Mouse (Mus musculus) T-helper 17 cell (primary cell): ENCODE measurements around the gene Htr1f.
"Not testable (repeated sequence)": the region's sequence is repeated elsewhere in the genome, so short reads cannot be mapped to it uniquely, and the experiment has no call there.

Experiments used
- in situ Hi-C, 2 experiments: fragments of 300-600 bp; cut with MboI, MseI; formaldehyde crosslinking; loops; 1 replicate in 1 of 2; 2 replicates in 1 of 2; pipeline ENCODE4 v1.15.1; 2025; ENCODE audit warnings: high pct_unique_total_duplicates in 2 of 2

Htr1f gene

DNA sequence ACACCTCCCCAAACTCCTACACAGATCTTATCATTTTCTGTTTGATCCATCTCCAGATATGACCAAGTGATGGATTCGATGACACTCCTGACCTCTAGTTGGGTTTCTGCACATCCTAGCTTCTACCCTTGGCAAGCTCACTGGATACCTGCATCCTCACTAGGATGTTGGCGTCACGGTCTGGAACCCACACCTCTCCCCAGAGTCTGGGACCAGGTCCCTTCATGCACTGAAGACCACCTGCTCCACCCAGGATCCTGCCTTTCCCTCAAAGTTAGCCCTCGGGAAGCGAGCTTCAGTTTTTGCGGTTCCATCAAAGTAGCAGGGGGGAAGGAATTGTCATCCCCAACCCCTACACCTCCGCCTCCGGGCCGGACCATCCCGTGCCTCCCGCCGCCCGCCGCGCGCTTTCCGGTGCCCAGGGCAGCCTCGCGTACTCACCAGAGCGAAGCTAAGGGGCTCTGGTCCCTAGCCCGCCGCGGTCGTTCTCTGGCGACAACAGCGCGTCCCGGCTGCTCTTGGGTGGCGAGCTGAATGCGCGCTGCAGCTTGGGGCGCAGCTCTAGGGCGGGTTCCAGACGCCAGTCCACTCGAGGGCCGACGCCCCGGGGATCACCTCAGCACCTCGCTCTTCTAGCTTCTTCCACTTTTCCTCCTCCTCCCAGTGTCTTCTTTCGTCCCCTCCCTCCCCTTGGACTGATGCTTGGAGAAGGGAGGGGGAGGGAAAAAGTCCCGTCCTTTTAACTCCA, at the start of gene Htr1f:
Gene Htr1f (minus strand): TSS at position 671 of the 748 bp plus-strand sequence.
- in situ Hi-C loops, result no loop called here

DNA sequence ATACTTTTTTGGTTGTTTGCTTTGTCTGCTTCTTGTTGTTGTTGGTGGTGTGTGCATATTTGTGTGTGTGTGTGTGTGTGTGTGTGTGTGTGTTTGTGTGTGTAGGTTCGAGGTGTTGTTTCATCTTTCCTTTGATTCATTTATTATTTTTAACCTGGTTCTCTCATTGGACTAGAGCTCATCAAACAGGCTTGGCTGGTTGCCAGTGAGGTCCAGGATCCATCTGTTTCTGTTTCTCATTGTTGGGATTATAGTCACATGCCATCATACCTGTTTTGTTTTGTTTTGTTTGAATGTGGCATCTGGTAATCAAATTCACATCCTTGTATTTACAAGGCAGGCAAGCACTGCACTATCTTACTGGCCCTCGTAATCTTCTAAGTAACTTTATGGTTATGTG, 34.1 kb upstream of the Htr1f start:
- in situ Hi-C loops, result no loop called here

- in situ Hi-C loops, result no loop called here
These were observed 23.7 kb upstream of the Htr1f start for GRCm38 (mm10) chr16:65129391-65129790.

DNA sequence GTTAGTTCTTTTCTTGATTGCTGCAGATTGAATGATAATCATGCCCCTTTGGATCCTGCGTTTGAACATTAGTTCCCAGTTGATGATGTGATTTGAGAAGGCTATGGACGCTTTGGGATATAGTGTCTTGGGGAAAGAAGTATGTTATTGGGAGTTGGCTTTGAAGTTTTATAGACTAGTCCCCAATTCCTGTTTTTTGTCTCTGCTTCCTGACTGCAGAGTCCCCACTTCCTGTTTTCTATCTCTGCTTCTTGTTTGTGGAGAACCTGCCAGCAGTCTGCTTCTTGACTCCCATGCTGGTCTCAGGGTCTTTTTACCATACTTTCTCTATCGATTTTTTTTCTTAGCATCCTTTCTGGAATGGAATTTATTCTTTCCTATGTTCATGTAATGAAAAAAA, 22.2 kb upstream of the Htr1f start:
- in situ Hi-C loops, result no loop called here

DNA sequence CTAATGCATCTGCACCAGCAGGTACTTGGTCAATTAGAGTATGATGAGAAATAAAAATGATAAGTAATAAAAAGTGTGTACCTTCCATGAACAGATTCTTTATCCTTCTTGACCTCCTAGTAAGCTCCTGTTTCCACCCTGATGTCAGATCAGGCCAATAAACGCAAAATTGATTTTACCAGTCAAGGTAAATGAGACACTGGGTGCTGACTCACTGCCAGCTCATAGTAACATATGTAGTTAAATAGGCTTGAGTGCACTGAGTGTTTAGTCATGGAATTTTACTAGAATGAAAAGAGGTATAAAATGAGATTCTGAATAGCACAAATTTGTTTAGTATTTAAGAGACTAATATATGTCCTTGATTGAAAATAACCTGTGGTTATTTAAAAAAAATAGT, 6.6 kb upstream of the Htr1f start:
- in situ Hi-C loops, result no loop called here

DNA sequence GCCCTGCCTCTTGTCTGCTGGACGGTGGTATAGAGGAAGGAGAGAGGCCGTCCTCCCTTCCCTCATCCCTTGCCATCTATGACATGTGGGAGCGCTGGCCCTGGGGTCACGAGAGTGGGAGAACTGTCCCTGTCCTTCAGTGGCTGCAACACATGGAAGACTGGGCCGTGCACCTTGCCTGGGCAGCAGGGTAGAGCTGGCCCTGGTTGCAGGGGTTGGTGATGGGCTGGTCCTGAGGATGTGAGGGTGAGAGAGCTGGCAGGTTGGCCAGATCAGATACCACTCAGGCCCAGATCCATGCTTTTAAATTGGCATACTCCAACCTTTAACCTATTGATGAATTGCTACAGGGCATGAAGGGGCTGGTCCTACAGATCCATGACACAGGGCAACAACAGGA, 12.1 kb downstream of the Htr1f start:
- in situ Hi-C loops, result loop anchor here in 1 of 2 experiments (10.0 kb wide), 1 partner anchor 109 kb away; no protein-coding TSS in a partner anchor

DNA sequence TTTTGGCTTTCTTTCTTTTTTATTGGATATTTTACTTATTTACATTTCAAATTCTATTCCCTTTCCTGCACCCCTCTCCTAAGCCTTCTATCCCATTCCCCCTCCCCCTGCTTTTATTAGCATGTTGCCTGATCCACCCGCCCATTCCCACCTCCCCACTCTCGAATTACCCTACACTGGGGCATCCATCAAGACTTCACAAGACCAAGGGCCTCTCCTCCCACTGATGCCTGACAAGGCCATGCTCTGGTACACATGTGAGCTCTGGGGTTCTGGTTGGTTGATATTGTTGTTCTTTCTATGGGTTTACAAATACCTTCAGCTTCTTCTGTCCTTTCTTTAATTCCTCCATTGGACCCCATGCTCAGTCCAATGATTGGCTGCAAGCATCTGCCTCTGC, 22.2 kb downstream of the Htr1f start:
- in situ Hi-C loops, result no loop called here

DNA sequence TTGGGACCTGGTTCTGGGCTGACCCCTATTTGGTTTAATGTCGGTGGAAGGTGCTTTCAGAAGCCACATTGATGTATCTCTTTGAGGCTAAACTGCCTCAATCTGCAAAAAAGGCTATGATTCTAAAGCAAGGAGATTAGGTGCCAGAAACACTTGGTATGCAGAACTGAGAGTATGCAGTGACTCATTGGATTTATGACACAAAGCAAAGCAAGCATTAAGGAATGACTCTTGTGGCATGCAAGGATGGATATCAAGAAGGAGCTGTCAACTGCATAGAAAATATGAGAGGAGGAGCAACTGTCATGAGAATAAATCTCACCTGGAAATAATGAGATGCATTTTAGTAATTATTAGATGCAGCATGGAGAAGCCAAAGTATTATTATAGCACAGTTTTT, 35.8 kb downstream of the Htr1f start:
- in situ Hi-C loops, result no loop called here

DNA sequence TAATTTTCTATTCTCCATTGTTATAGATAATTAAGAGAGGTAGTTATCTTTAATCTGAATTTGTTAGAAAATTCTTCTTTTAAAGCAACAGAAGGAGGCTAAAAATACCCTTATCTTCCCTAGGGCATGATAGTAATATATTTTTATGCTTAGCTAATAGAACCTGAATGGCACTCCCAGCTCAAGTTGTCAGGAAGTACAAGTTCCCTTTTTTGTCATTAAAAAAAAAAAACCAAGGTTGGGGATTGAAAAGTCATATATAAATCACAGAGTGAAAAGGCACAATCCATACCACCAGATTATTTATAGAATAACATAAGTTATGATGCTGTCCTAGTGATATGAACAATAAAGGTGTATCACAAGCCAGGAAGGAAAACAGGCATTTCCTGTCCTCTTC, 39.4 kb downstream of the Htr1f start:
- in situ Hi-C loops, result no loop called here

- in situ Hi-C loops, result not testable (repeated sequence)
These were observed 67.8 kb downstream of the Htr1f start for GRCm38 (mm10) chr16:65037660-65038425.

GRCm38 (mm10) chr16:65029675-65030074, 76.0 kb downstream of the Htr1f start:
- in situ Hi-C loops, result loop anchor here in 1 of 2 experiments (5.0 kb wide), 1 partner anchor 57 kb away; no protein-coding TSS in a partner anchor

- in situ Hi-C loops, result no loop called here
These were observed 83.3 kb downstream of the Htr1f start for GRCm38 (mm10) chr16:65022364-65022763.

- in situ Hi-C loops, result no loop called here
These were observed 86.9 kb downstream of the Htr1f start for GRCm38 (mm10) chr16:65018710-65019109.

DNA sequence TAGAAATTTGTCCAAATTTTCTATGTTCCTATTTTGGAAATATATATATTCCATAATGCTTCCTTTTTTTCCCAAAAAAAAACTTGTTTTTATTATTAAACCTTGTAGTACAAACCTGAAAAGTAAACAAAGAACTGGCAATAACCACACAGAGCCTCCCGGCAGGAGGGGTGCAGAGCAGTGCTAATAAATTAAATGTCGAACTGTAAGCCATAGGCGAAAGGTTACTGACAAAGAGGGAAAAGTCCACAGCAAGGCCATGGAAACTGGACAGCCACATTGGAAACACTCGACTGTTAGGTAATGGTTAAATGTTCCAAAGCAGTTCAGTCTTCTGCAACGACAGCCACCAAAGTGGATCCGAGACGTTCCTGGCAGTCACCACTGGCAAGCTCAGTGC, 87.5 kb downstream of the Htr1f start:
- in situ Hi-C loops, result no loop called here

DNA sequence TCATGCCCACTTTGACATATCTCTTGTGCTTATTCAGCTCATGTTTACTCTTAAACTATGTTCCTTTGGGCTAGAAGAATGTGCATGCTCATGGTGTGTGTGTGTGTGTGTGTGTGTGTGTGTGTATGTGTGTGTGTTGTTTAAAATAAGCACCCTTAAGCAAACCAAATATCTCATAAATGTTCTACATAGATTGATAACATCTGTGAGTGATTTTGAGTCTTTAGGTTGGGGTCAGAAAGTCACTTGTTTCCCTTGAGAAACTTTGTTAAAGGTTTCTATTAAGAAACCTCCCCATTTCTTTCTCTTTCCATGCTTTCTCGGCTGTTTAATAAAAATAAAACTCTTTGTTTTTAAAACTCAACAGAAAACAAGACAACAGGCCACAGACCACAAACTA, 88.1 kb downstream of the Htr1f start:
- in situ Hi-C loops, result no loop called here

GRCm38 (mm10) chr16:65015241-65015640, 90.4 kb downstream of the Htr1f start:
- in situ Hi-C loops, result no loop called here

GRCm38 (mm10) chr16:65001993-65002821, 103.4 kb downstream of the Htr1f start:
- in situ Hi-C loops, result no loop called here

GRCm38 (mm10) chr16:64989279-64989800, 116.3 kb downstream of the Htr1f start:
- in situ Hi-C loops, result loop anchor here in 1 of 2 experiments (10.0 kb wide), 1 partner anchor 105 kb away; no protein-coding TSS in a partner anchor

GRCm38 (mm10) chr16:64987564-64987963, 118.1 kb downstream of the Htr1f start:
- in situ Hi-C loops, result loop anchor here in 1 of 2 experiments (10.0 kb wide), 1 partner anchor 107 kb away; no protein-coding TSS in a partner anchor

DNA sequence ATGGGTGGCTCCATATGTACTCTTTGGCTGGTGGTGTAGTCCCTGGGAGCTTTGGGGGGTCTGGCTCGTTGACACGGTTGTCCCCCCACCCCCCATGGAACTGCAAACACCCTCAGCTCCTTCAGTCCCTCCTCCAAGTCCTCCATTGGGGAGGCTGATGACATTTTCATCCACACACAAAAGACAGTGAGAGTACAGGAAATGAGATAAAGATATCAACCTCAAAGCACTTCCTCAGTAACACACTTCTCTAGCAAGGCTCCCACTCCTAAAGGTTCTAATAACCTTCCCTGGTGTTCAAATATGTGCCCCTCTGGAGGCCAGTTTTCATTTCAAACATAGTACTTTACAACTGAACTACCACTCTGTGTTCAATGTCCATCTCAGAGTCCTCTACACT, 118.6 kb downstream of the Htr1f start:
- in situ Hi-C loops, result loop anchor here in 1 of 2 experiments (10.0 kb wide), 1 partner anchor 108 kb away; no protein-coding TSS in a partner anchor

GRCm38 (mm10) chr16:64974636-64975035, 131.0 kb downstream of the Htr1f start:
- in situ Hi-C loops, result loop anchor here (5.0 to 10.0 kb wide), 2 partner anchors 58 to 440 kb away; no protein-coding TSS in a partner anchor
